Mouse (Mus musculus): ENCODE measurements around the gene Ap3b1.

DNA sequence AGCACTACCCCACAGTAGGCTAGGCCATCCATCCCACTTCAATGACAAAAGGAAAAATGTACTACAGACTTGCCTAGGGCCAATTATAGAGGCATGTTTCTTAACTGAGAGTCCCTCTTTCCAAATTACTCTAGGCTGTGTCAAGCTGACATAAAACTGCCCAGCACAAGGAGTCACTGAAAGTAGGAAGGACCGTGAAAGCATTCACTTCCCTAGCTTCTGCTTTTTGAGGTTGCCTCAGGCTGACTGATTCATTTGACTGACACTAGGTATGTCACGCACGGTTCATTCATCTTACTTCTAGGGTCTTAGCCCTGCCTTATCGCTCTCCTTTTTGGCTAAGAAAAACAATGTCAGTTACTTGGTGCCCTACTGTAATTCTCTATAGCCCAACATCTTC, 36.3 kb upstream of the Ap3b1 start:
- TF ChIP-seq CTCF (IDR thresholded peaks at IDR 0.05; ENCODE audit: control insufficient read depth, insufficient read depth, low read length) = no peak
- no peak for TF ChIP-seq POLR2A (IDR thresholded peaks at IDR 0.05; ENCODE audit: borderline replicate concordance, control insufficient read depth, low read depth, low read length)

Data from bone marrow, adult 2 months (tissue).